Mouse (Mus musculus): ENCODE results near the gene Ccdc141.
"Not testable (repeated sequence)": the region's sequence is repeated elsewhere in the genome, so short reads cannot be mapped to it uniquely, and the experiment has no call there.

Ccdc141 gene

GRCm38 (mm10) chr2:77042912-77043311 lies 127.5 kb downstream of the Ccdc141 start:
- DNase-seq = no peak

- no peak for DNase-seq
These were observed 130.8 kb downstream of the Ccdc141 start for GRCm38 (mm10) chr2:77039683-77040082.

- peak; percentile 34 for DNase-seq
These were observed 131.2 kb downstream of the Ccdc141 start for GRCm38 (mm10) chr2:77039281-77039680.

GRCm38 (mm10) chr2:77037211-77037610 lies 133.2 kb downstream of the Ccdc141 start:
- no peak for DNase-seq

- no peak for DNase-seq
These were observed 136.3 kb downstream of the Ccdc141 start for GRCm38 (mm10) chr2:77034112-77034511.

- no peak for DNase-seq
These were observed 136.9 kb downstream of the Ccdc141 start for GRCm38 (mm10) chr2:77033322-77034060.

GRCm38 (mm10) chr2:77020649-77021048 lies 149.8 kb downstream of the Ccdc141 start:
- DNase-seq = no peak

- DNase-seq = no peak
These were observed 152.7 kb downstream of the Ccdc141 start for GRCm38 (mm10) chr2:77017735-77018134.

GRCm38 (mm10) chr2:77013449-77013848 lies 157.0 kb downstream of the Ccdc141 start:
- DNase-seq = not testable (repeated sequence)

- DNase-seq = no peak
These were observed 158.5 kb downstream of the Ccdc141 start for GRCm38 (mm10) chr2:77011981-77012380.

- DNase-seq = no peak
These were observed 163.4 kb downstream of the Ccdc141 start for GRCm38 (mm10) chr2:77007015-77007414.

GRCm38 (mm10) chr2:77003148-77003547 lies 167.3 kb downstream of the Ccdc141 start:
- DNase-seq = peak; percentile 32

- DNase-seq = no peak
These were observed 172.1 kb downstream of the Ccdc141 start for GRCm38 (mm10) chr2:76998351-76998750.

GRCm38 (mm10) chr2:76992493-76993201 lies 177.8 kb downstream of the Ccdc141 start:
- DNase-seq = no peak

GRCm38 (mm10) chr2:76987317-76987716 lies 183.1 kb downstream of the Ccdc141 start:
- DNase-seq = peak; percentile 30

GRCm38 (mm10) chr2:76984384-76984783 lies 186.1 kb downstream of the Ccdc141 start:
- DNase-seq = no peak

- no peak for DNase-seq
These were observed 186.8 kb downstream of the Ccdc141 start for GRCm38 (mm10) chr2:76983601-76984000.

- no peak for DNase-seq
These were observed 187.9 kb downstream of the Ccdc141 start, which contains the start of gene Ttn for GRCm38 (mm10) chr2:76982391-76983145. Gene Ttn, minus strand, starts transcription at chr2:76982547.

GRCm38 (mm10) chr2:76981717-76982116 lies 188.7 kb downstream of the Ccdc141 start:
- no peak for DNase-seq

- DNase-seq = peak; percentile 83
These were observed 190.3 kb downstream of the Ccdc141 start for GRCm38 (mm10) chr2:76980146-76980545.

GRCm38 (mm10) chr2:76977650-76978049 lies 192.8 kb downstream of the Ccdc141 start:
- no peak for DNase-seq

GRCm38 (mm10) chr2:76972051-76972450 lies 198.4 kb downstream of the Ccdc141 start:
- no peak for DNase-seq

GRCm38 (mm10) chr2:76971069-76971468 lies 199.4 kb downstream of the Ccdc141 start:
- DNase-seq = no peak

All from lung, postnatal 36 days (tissue).